Mouse (Mus musculus): ENCODE results near the gene Il13. TPM values are rescaled to one million over a fixed set of nuclear protein-coding genes. Genes with fewer than 3 reads are reported as not detected.

The Il13 gene
- polyA plus RNA-seq (2015; fragmentation: Nextera tagmentation; extraction: Ambion mirVana), result 1.0 and 1.3 TPM in 2 replicates

GRCm38 (mm10) chr11:53634556-53634955 lies at the start of gene Il13:
TSS of gene Il13 (minus strand) at chr11:53634702.
- no peak for DNase-seq (ENCODE audit: low spot score)

GRCm38 (mm10) chr11:53682994-53683530 lies 48.6 kb upstream of the Il13 start:
- no peak for DNase-seq (ENCODE audit: low spot score)

- no peak for DNase-seq (ENCODE audit: low spot score)
Measured at GRCm38 (mm10) chr11:53682170-53682569, 47.7 kb upstream of the Il13 start.

- no peak for DNase-seq (ENCODE audit: low spot score)
Measured at GRCm38 (mm10) chr11:53681686-53682085, 47.2 kb upstream of the Il13 start.

- DNase-seq (ENCODE audit: low spot score), result no peak
Measured at GRCm38 (mm10) chr11:53680141-53680540, 45.6 kb upstream of the Il13 start.

- no peak for DNase-seq (ENCODE audit: low spot score)
Measured at GRCm38 (mm10) chr11:53671414-53671813, 36.9 kb upstream of the Il13 start.

GRCm38 (mm10) chr11:53664091-53664490 lies 29.6 kb upstream of the Il13 start:
- DNase-seq (ENCODE audit: low spot score), result no peak

- no peak for DNase-seq (ENCODE audit: low spot score)
Measured at GRCm38 (mm10) chr11:53662794-53663674, 28.5 kb upstream of the Il13 start.

- DNase-seq (ENCODE audit: low spot score), result no peak
Measured at GRCm38 (mm10) chr11:53657828-53658227, 23.3 kb upstream of the Il13 start.

GRCm38 (mm10) chr11:53657381-53657780 lies 22.9 kb upstream of the Il13 start:
- no peak for DNase-seq (ENCODE audit: low spot score)

GRCm38 (mm10) chr11:53656558-53657202 lies 22.2 kb upstream of the Il13 start:
- DNase-seq (ENCODE audit: low spot score), result peak; percentile 17

- no peak for DNase-seq (ENCODE audit: low spot score)
Measured at GRCm38 (mm10) chr11:53655043-53655442, 20.5 kb upstream of the Il13 start.

GRCm38 (mm10) chr11:53652427-53652826 lies 17.9 kb upstream of the Il13 start:
- DNase-seq (ENCODE audit: low spot score), result no peak

GRCm38 (mm10) chr11:53651441-53651840 lies 16.9 kb upstream of the Il13 start:
- DNase-seq (ENCODE audit: low spot score), result no peak

- no peak for DNase-seq (ENCODE audit: low spot score)
Measured at GRCm38 (mm10) chr11:53644017-53644416, 9.5 kb upstream of the Il13 start.

- DNase-seq (ENCODE audit: low spot score), result no peak
Measured at GRCm38 (mm10) chr11:53642744-53643279, 8.3 kb upstream of the Il13 start.

GRCm38 (mm10) chr11:53637803-53638260 lies 3.3 kb upstream of the Il13 start:
- no peak for DNase-seq (ENCODE audit: low spot score)

- no peak for DNase-seq (ENCODE audit: low spot score)
Measured at GRCm38 (mm10) chr11:53637046-53637802, 2.7 kb upstream of the Il13 start.

- DNase-seq (ENCODE audit: low spot score), result no peak
Measured at GRCm38 (mm10) chr11:53636183-53636646, 1.7 kb upstream of the Il13 start.

GRCm38 (mm10) chr11:53635590-53636182 lies 1.2 kb upstream of the Il13 start:
- DNase-seq (ENCODE audit: low spot score), result no peak

GRCm38 (mm10) chr11:53633644-53634043 lies 858 bp downstream of the Il13 start:
- no peak for DNase-seq (ENCODE audit: low spot score)

Measured in thymus, postnatal 0 days (tissue).